Mouse (Mus musculus) adipocyte (in vitro differentiated cells): ENCODE measurements around the gene B9d2.
A peak's percentile ranks its signal among the peaks of the same experiment; 100 is the strongest.

Source experiments
- DNase-seq: peaks from one replicate; pipeline ENCODE4 v3.0.0-alpha.2; 2016; ENCODE audit warnings: low spot score

The B9d2 gene

GRCm38 (mm10) chr7:25731294-25732055 lies 50.9 kb downstream of the B9d2 start:
- DNase-seq, result peak; percentile 46

DNA sequence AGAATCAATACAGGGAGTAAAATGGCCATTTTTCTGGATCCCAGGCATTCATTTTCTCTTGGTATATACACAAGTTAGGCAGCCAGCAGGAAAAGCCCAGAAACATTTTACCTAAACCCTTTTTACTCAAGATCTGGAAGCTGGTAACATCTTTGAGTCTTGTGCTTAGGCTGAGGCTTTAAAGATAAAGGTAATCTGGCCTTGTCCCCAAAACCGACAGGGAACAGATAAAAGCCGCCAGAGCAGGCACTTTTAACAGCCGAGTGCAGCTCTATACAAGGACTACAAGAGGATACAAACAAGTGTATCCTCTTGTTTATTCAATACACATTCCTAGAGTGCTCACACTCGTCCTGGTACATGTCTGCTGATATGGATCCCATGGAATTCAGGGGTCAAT lies 54.4 kb downstream of the B9d2 start:
- DNase-seq, result no peak
